Mouse (Mus musculus) embryonic facial prominence, embryonic 14.5 days (tissue): Measurements from ENCODE around the gene Zfp652. TPM values are rescaled to one million over a fixed set of nuclear protein-coding genes. Genes with fewer than 3 reads are reported as not detected.
A peak's percentile ranks its signal among the peaks of the same experiment; 100 is the strongest.

ENCODE experiments used
- ATAC-seq: fragments of 200-750 bp; cut with Nextera tagmentation; 2 replicates; pipeline ENCODE4 v1.8.0; 2017; ENCODE audit warnings: low read depth, moderate number of reproducible peaks, moderate TSS enrichment
- DNase-seq: peaks from one replicate; pipeline ENCODE4 v3.0.0-alpha.2; 2015; ENCODE audit warnings: low spot score
- H3K27ac ChIP-seq: fragments of 300-500 bp; sonication (generic); replicated peaks from 2 replicates; pipeline ENCODE4 v1.5.1; 2014; ENCODE audit warnings: low read depth, mild to moderate bottlenecking, low read length, moderate library complexity
- H3K27me3 ChIP-seq: fragments of 300-500 bp; sonication (generic); replicated peaks from 2 replicates; pipeline ENCODE4 v1.6.1; 2014; ENCODE audit warnings: low read length; ENCODE audit not compliant: control insufficient read depth, insufficient read depth
- H3K36me3 ChIP-seq: fragments of 300-500 bp; sonication (generic); 2 replicates; pipeline ENCODE4 v1.6.1; 2014; ENCODE audit warnings: low read length, mixed read lengths; ENCODE audit not compliant: control insufficient read depth, insufficient read depth
- H3K4me1 ChIP-seq: fragments of 300-500 bp; sonication (generic); 2 replicates; pipeline ENCODE4 v1.6.1; 2014; ENCODE audit warnings: antibody characterized with exemption, low read length; ENCODE audit not compliant: control insufficient read depth, insufficient read depth
- H3K4me2 ChIP-seq: fragments of 300-500 bp; sonication (generic); 2 replicates; pipeline ENCODE4 v1.6.1; 2014; ENCODE audit warnings: low read depth, mild to moderate bottlenecking, low read length, moderate library complexity, mixed read lengths
- H3K4me3 ChIP-seq: fragments of 300-500 bp; sonication (generic); 2 replicates; pipeline ENCODE4 v1.5.1; 2014; ENCODE audit warnings: low read depth, mild to moderate bottlenecking, low read length
- H3K9ac ChIP-seq: fragments of 300-500 bp; sonication (generic); 2 replicates; pipeline ENCODE4 v1.6.1; 2014; ENCODE audit warnings: low read depth, mild to moderate bottlenecking, low read length, moderate library complexity, mixed read lengths
- H3K9me3 ChIP-seq: fragments of 300-500 bp; sonication (generic); 2 replicates; pipeline ENCODE4 v1.6.1; 2016; ENCODE audit warnings: low read length; ENCODE audit not compliant: control insufficient read depth
- WGBS: fragments of 180-500 bp; shearing (Covaris S2); extraction: QIAGEN DNeasy Blood & Tissue Kit; methylation state at CpG from one replicate; pipeline ENCODE4 v1.1.7; 2014; 5-methylcytosine and 5-hydroxymethylcytosine counted together
- polyA plus RNA-seq: library from polyadenylated mRNA; unstranded; fragments of >200 nt; fragmentation: Nextera tagmentation; extraction: Ambion mirVana; gene quantifications from 2 replicates; pipeline ENCODE4 v1.2.1, GENCODE M21; 2014

Zfp652 gene
- polyA plus RNA-seq, 1 experiment from 2014 or later, result 11.5 TPM

GRCm38 (mm10) chr11:95834742-95835710 lies 122.6 kb downstream of the Zfp652 start:
- ATAC-seq, result no peak
- Histone ChIP-seq H3K9ac (no peak overlapping the region), H3K4me3 (no peak overlapping the region), H3K9me3 (no peaks in the 10 kb centered on the region), H3K36me3 (no peaks in the 10 kb centered on the region), H3K27ac (no peak overlapping the region), H3K27me3 (peaks cover 67% of the 10 kb centered on the region), H3K4me2 (no peak overlapping the region), H3K4me1 (peaks cover 17% of the 10 kb centered on the region)
- WGBS, result 24% methylated on average over 15 of the region's 15 CpGs
- DNase-seq, result no peak

DNA sequence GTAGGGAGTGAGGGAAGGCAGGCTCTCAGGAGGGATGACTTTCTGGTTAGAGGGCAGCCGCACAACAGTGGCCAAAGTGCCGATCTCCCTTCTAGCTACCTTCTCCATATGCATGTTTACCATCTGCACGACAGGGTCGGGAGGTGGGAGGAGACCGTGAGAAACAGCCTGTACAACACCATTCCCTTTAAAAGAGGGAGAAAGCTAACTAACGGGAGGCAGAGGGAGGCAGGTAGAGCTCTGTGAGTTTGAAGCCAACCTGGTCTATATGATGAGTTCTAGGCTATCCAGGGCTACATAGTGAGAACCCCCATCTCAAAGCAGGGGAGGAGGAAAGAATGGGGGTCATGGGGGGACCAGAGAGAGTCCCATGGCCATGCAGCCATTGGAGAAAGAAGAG lies 123.4 kb downstream of the Zfp652 start:
- Histone ChIP-seq H3K9ac (no peak overlapping the region), H3K4me3 (no peak overlapping the region), H3K36me3 (no peaks in the 10 kb centered on the region), H3K9me3 (no peaks in the 10 kb centered on the region), H3K4me1 (peaks cover 14% of the 10 kb centered on the region), H3K4me2 (no peak overlapping the region), H3K27me3 (peaks cover 59% of the 10 kb centered on the region), H3K27ac (no peak overlapping the region)
- 37% methylated on average over 6 of the region's 6 CpGs for WGBS
- ATAC-seq (no peak), DNase-seq (no peak)

GRCm38 (mm10) chr11:95836433-95836832 lies 124.0 kb downstream of the Zfp652 start:
- Histone ChIP-seq H3K36me3 (no peaks in the 10 kb centered on the region), H3K4me2 (no peak overlapping the region), H3K9ac (no peak overlapping the region), H3K27me3 (peaks cover 53% of the 10 kb centered on the region), H3K27ac (no peak overlapping the region), H3K4me3 (no peak overlapping the region), H3K4me1 (peaks cover 12% of the 10 kb centered on the region), H3K9me3 (no peaks in the 10 kb centered on the region)
- 57% methylated on average over 6 of the region's 6 CpGs for WGBS
- DNase-seq, result no peak
- ATAC-seq, result no peak

DNA sequence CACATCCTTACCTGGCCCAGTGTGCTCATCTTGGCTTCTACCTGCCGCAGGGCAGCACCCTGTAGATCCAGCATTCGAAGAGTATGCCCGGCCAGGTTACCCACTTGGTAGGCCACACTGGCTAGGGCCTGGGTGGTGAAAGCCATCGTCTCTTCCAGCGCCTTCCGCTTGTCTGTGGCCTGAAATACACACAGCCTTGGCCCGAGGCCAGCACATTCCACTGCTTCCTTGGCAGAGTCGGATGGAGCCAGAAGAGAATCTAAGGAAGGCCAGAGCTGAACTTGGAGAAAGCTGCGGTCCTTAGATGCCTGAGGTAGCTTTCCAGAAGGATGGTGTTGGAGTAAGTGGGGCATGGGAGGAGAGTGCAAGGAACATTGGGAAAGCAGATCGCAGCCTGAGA lies 124.6 kb downstream of the Zfp652 start, which contains the start of gene Gngt2:
Gene Gngt2 (plus strand): TSS at position 158 of the 400 bp plus-strand sequence.
- DNase-seq, result peak; percentile 91
- H3K36me3 ChIP-seq, result no peaks in the 10 kb centered on the region
- H3K27me3 ChIP-seq, result peaks cover 47% of the 10 kb centered on the region
- H3K4me1 ChIP-seq, result peaks cover 12% of the 10 kb centered on the region
- H3K9ac ChIP-seq, result no peak within 1 kb of the TSS
- 0 out of 2 replicates have a peak, but pooled peaks have one; percentile 23 for ATAC-seq
- H3K27ac ChIP-seq, result no peak within 1 kb of the TSS
- no peak within 1 kb of the TSS for H3K4me2 ChIP-seq
- no peak within 1 kb of the TSS for H3K4me3 ChIP-seq
- 40% methylated on average over 8 of the region's 10 CpGs for WGBS
- no peaks in the 10 kb centered on the region for H3K9me3 ChIP-seq

DNA sequence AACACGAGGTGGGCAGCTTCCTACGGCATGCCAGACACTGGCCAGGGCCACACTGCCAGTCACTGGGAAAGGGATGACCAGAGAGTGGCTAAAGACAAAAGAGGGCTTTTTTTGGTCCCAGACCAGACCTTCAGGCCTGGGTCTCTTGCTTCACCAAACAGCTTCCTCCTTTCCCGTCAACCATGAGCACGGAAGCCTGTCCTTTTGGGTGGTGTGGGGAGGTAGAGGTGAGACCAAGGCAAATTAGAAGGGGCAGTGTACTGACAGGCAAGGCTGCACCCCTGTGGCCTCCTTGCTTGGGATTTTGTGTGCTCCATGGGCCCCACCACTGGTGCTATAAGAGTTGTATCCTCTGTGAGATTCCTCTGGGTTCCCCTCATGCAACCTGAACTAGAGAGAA lies 126.1 kb downstream of the Zfp652 start:
- 68% methylated on average over 4 of the region's 4 CpGs for WGBS
- Histone ChIP-seq H3K9me3 (no peaks in the 10 kb centered on the region), H3K9ac (no peak overlapping the region), H3K4me3 (no peak overlapping the region), H3K4me1 (peaks cover 12% of the 10 kb centered on the region), H3K4me2 (no peak overlapping the region), H3K27ac (no peak overlapping the region), H3K27me3 (peaks cover 31% of the 10 kb centered on the region), H3K36me3 (no peaks in the 10 kb centered on the region)
- ATAC-seq, result no peak
- DNase-seq, result no peak

GRCm38 (mm10) chr11:95838999-95839868 lies 126.8 kb downstream of the Zfp652 start:
- no peak overlapping the region for H3K4me3 ChIP-seq
- H3K9ac ChIP-seq, result no peak overlapping the region
- no peaks in the 10 kb centered on the region for H3K9me3 ChIP-seq
- DNase-seq (no peak), ATAC-seq (no peak)
- H3K27ac ChIP-seq, result no peak overlapping the region
- 72% methylated on average over 8 of the region's 8 CpGs for WGBS
- peaks cover 12% of the 10 kb centered on the region for H3K4me1 ChIP-seq
- H3K27me3 ChIP-seq, result peaks cover 25% of the 10 kb centered on the region
- no peak overlapping the region for H3K4me2 ChIP-seq
- H3K36me3 ChIP-seq, result no peaks in the 10 kb centered on the region

- no peaks in the 10 kb centered on the region for H3K36me3 ChIP-seq
- peak overlapping the region; percentile 19; the same call in 1 of the 2 replicates for H3K4me3 ChIP-seq
- ATAC-seq, result no peak
- no peak overlapping the region; the same call in 1 of the 2 replicates for H3K4me2 ChIP-seq
- no peak for DNase-seq
- no peak overlapping the region for H3K27ac ChIP-seq
- WGBS, result 72% methylated on average over 5 of the region's 5 CpGs
- no peaks in the 10 kb centered on the region for H3K9me3 ChIP-seq
- H3K27me3 ChIP-seq, result 0 out of 2 replicates have a peak, but pooled peaks cover 8% of the 10 kb centered on the region
- peaks cover 12% of the 10 kb centered on the region for H3K4me1 ChIP-seq
- H3K9ac ChIP-seq, result no peak overlapping the region
Observed at GRCm38 (mm10) chr11:95840694-95841497, 128.4 kb downstream of the Zfp652 start.

GRCm38 (mm10) chr11:95841498-95841830 lies 129.0 kb downstream of the Zfp652 start:
- DNase-seq, result no peak
- WGBS, result 62% methylated on average over 10 of the region's 10 CpGs

More at GRCm38 (mm10) chr11:95841498-95841830, 129.0 kb downstream of the Zfp652 start:
- H3K9me3 ChIP-seq, result no peaks in the 10 kb centered on the region
- 0 out of 2 replicates have a peak overlapping the region, but pooled peaks have one; percentile 4 for H3K27ac ChIP-seq
- H3K36me3 ChIP-seq, result no peaks in the 10 kb centered on the region
- H3K4me1 ChIP-seq, result peaks cover 11% of the 10 kb centered on the region
- no peak for ATAC-seq
- H3K27me3 ChIP-seq, result 0 out of 2 replicates have a peak, but pooled peaks cover 3% of the 10 kb centered on the region
- peak overlapping the region; percentile 36; the same call in 1 of the 2 replicates for H3K4me2 ChIP-seq
- peak overlapping the region; percentile 19 for H3K4me3 ChIP-seq
- H3K9ac ChIP-seq, result no peak overlapping the region
